Mouse (Mus musculus) heart, postnatal 0 days (tissue): Measurements from ENCODE around the gene Hfe.

Experiments
- CTCF ChIP-seq: IDR thresholded peaks from 2 replicates; pipeline ENCODE4 v1.5.1; 2016; ENCODE audit warnings: antibody characterized with exemption, control low read depth, low read depth
- EP300 ChIP-seq: IDR thresholded peaks from 2 replicates; pipeline ENCODE4 v1.6.1; 2016; ENCODE audit warnings: antibody characterized with exemption, low read depth

GRCm38 (mm10) chr13:23743963-23744362, 33.3 kb upstream of the Hfe start:
- TF ChIP-seq CTCF (no peak), EP300 (no peak)
